Mouse (Mus musculus): ENCODE data around the gene 1810010H24Rik.
A peak's percentile ranks its signal among the peaks of the same experiment; 100 is the strongest.
"Not testable (repeated sequence)": the region's sequence is repeated elsewhere in the genome, so short reads cannot be mapped to it uniquely, and the experiment has no call there.

The 1810010H24Rik gene

DNA sequence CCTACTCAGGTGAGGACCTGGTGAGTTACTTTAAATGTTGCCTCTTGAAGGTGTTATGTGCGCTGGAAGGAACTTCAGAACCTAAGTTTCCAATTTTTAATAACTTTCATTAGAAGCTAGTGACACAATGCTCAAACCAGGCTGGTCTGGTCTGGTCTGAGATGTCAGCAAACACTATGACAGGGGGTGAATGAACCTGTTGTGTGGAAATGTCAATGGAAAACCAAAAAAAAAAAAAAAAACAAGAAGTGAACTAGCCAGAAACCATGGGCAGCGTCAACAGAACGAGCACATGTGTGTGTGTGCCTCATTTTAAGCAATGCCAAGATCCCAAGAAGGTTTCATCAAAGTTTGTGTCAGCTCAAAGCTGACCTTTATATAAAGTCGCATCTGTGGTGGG, 20.1 kb downstream of the 1810010H24Rik start:
- DNase-seq: no peak

- DNase-seq: no peak
These were observed 21.5 kb downstream of the 1810010H24Rik start for GRCm38 (mm10) chr11:107046766-107047620.

- DNase-seq: no peak
These were observed 29.4 kb downstream of the 1810010H24Rik start for GRCm38 (mm10) chr11:107054870-107055269.

GRCm38 (mm10) chr11:107057391-107057790, 31.9 kb downstream of the 1810010H24Rik start:
- DNase-seq: peak; percentile 78

GRCm38 (mm10) chr11:107059634-107060033, 34.2 kb downstream of the 1810010H24Rik start:
- DNase-seq: not testable (repeated sequence)

- no peak for DNase-seq
These were observed 35.5 kb downstream of the 1810010H24Rik start for GRCm38 (mm10) chr11:107060941-107061340.

DNA sequence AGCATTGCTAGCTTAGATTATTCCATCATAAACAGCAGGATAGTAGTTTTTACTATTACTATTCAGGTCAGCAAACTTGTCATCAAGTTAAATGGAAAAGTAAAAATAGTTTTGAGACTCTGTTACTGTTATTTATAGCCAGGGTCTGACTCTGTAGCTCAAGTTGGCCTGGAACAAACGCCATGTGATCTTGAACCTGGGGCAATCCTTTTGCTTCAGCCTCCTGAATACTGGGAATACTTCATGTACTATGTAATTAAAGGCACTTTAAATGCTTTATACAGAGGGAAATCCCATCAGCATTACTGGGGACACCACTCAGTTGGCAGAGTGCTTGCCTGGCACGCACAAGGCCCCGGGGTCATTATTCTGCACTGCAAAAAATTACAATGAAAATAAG, 37.6 kb downstream of the 1810010H24Rik start:
- peak; percentile 92 for DNase-seq

DNA sequence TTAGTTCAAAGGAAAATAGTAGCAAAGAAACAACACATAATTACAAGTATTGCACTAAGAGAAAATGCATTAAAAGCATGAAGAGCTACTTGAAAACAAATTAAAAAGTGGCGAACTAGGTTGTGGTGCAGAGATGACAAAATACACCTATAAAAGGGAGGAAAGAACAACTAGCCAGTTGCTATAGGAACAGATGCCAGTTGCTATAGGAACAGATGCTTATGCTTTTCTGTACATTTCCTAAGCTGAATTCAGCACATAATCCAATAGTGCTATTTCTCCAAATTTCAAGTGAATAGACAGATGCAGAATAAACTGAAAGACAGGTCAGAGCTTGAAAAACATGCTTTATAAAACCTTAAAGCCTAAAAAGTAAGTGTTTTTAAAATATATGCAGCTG, 39.1 kb downstream of the 1810010H24Rik start:
- DNase-seq: no peak

DNA sequence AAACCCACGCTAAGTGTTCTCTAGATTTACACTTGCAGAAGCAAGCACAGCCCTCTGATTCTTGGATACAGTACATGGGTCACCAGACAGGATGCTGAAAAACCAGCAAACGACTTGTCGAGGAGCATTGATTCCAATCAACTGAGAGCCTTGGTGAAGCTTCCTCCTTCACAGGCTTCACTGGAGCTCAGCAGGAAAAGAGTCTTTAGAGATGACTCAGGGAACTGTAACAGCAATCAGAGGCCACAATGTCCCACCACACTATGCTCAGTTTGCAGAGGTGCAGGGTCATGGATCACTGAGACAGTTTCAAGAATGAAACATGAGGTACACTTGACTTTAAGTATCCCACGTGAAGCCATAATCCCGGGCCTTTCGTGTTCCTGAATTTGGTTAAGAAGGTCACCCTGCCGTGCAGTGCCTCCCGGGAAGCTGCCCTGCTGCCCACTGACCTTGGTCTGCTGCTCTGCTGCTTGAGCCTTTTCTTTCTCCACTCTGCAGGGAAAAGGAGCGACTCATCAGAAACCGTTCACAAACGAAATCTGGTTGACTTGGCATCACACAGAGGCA, 39.8 kb downstream of the 1810010H24Rik start:
- peak; percentile 58 for DNase-seq

Data from heart, adult 11 months (tissue).